Mouse (Mus musculus): ENCODE measurements around the gene Gjb4.

DNA sequence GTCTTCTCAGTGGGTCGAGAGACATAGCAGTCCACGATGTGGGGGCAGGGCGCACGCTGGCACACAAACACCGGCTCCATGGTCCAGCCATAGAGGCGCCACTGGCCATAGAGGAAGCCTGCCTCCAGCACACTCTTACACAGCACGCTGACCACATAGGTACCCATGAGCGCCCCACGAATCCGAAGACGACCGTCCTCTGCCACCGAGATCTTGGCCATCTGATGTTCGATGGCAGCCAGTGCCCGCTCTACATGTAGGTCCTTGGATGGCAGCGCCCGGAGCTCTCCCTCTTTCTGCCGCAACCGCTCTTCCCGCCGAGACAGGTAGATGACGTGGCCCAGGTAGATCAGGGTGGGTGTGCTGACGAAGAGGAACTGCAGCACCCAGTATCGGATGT is 41.5 kb downstream of the Gjb4 start:
- no peak for TF ChIP-seq CTCF (IDR thresholded peaks at IDR 0.05; ENCODE audit: low read depth, low read length)
- TF ChIP-seq GATA1 (IDR thresholded peaks at IDR 0.05; ENCODE audit: borderline replicate concordance, low read length), result no peak
